Mouse (Mus musculus) ES-CJ7 (cell line): ENCODE results near the gene Exph5.
A peak's percentile ranks its signal among the peaks of the same experiment; 100 is the strongest.

Experiments used
- DNase-seq: peaks from one replicate; pipeline ENCODE4 v3.0.0; 2011; ENCODE audit warnings: low read depth, low spot score

Exph5 gene

DNA sequence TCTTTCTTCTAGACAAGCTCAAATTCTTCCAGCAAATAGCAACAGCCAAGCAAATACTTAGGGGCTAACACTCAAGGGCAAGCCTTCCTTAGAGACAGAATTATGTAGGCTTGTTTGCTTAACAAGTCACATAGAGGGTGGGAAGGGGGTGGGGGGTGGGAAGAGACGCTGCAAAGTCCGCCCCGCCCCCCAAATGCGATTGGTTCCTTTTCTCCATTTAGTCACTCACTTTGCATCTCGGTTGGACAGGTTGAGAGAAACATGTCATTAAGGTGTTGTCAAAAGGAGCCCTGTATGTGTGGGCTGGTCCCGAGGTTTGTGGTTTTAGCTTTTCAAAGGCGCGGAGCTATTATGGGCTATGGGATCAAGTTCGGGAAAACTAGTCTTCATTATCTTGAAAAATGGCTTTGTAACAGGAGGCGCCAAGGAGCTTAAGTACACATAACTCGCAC lies at the start of gene Exph5:
Exph5 (plus strand) TSS at position 402 of the 452 bp plus-strand sequence.
- DNase-seq = peak; percentile 57

DNA sequence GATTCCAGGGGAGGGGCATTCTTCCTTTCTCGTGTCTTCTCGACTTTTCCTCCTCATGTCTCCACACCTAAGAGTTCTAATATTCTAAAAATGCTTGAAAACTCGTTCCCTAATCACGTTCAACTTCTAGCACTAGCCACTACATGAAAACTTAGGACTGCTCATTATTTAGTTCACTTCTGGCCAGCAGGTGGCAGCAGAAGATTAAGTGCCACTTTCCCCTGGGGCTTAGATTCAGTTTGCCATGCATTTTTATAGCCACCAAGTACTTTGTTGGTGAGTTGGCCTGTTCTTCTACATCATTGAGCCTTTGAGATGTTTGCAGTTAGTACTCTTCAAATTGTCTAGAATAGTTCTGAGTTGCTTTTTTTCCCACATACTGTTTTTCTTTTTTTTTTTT lies 47.1 kb upstream of the Exph5 start:
- peak; percentile 82 for DNase-seq

DNA sequence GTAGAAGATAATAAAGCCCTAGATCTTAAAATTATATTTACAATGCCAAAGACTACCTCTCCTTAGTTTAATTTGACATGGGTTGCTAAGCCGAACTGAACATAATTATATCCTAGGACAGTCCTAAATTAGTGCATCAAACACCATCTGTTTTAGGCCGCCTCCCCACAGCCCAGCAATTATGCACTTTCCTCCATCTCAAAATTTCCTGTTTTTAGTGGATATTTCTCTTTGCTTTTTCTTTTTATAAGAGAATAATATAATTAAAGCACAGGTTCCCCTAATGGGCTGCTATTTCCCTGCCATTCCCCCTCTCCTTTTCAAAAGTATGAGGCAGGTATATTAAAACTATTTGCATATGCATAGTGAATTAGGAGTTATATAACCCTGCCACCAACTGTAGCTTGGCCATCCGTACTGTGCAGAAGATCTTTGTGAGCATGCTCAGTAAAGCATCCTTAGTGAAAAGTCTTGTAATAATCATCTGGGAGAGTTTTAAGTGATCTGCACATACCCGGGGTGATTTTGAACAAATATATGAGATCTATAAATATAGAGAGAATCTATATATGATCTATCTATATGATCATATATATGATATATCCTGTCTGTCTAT lies 44.7 kb upstream of the Exph5 start:
- no peak for DNase-seq

DNA sequence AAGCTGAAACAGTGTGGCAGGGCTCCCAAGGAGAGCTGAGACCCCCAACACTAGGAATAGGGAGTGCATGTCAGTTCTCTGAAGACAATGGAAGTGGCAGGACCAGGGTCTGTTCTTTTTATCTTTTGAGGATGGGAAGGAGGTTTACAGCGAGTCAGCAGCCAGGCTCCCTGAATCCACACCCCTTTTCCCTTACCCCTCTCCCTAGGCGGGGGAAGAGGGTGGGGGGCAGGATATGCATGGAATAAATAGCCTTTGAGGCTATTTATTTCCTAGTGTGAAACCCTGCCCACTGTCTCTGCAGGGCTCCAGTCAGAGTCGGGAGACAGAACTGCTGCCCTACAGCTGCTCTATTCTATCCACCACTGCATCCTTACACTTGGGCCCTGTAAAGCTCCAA lies 43.7 kb upstream of the Exph5 start:
- DNase-seq = peak; percentile 58

DNA sequence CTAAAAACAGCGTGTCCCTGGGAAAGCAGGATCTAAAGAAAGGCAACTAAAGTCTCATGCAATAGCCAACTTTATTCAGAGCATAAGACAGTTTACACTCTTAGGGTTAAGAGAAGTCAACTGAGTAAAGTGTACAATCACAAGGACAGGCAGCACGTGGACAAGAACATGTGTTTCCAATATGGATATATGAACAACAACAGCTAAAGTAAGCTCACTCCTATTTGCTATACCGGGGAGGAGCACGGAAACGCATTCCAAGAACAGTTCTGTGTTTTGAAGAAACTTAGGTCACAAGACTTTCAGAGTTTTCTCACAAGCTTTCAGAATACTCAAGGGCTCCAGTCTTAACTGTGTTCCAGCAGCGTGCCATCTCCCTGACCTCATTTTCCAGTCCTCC lies 43.3 kb upstream of the Exph5 start:
- no peak for DNase-seq

DNA sequence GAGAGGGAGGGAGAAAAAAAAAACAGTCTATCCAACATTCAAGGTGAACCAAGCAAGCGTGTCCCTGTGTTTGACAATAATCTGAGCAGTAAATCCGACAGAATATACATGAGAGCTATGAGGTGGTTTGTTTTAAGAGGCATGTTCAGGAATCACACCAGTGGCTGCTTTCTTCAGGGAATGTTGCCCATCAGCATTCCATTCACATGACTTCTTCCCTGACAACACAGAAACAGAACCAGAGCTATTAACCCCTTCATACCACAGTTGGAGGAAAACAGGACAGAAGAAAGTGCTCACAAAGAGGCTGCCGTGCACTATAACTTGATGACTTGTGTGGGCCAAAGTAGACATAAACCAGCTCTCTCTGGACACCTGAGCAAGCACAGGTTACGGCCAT lies 37.1 kb upstream of the Exph5 start:
- no peak for DNase-seq

DNA sequence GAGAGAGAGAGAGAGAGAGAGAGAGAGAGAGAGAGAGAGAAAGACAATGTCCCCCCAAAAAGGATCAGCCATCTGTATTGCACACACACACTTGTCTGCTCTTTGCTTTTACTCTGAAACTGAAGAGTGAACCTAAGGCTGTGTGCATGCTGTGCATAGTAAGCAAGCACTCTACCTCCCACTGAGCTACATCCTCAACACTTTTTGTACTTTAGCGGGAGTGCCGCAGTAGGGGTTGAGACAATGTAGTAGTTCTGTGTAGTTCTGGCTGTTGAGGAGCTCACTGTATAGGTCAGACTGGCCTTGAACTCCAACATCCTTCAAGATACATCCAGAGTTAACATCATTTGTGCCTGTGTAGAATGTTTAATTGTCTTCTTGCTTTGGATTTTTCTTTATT lies 35.9 kb upstream of the Exph5 start:
- DNase-seq = peak; percentile 90

DNA sequence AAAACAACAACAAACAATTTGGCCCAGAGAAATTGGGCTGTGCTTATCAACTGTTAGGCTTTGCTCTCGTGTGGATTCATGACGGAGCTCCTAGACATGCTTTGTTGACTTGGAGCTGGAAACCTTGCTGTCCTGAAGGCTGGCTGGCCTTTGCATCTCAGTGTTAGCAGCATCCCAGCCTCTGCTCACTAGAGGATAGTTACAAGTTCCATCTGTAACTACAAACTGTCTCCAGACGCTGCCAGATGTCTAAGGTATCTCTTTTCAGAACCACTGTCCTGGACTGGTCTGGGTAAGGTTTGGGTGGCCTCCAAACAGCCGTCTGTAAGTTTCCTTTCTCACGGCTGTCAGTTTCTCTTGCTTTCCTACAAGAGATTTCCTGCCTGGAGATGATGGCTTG lies 33.4 kb upstream of the Exph5 start:
- no peak for DNase-seq

DNA sequence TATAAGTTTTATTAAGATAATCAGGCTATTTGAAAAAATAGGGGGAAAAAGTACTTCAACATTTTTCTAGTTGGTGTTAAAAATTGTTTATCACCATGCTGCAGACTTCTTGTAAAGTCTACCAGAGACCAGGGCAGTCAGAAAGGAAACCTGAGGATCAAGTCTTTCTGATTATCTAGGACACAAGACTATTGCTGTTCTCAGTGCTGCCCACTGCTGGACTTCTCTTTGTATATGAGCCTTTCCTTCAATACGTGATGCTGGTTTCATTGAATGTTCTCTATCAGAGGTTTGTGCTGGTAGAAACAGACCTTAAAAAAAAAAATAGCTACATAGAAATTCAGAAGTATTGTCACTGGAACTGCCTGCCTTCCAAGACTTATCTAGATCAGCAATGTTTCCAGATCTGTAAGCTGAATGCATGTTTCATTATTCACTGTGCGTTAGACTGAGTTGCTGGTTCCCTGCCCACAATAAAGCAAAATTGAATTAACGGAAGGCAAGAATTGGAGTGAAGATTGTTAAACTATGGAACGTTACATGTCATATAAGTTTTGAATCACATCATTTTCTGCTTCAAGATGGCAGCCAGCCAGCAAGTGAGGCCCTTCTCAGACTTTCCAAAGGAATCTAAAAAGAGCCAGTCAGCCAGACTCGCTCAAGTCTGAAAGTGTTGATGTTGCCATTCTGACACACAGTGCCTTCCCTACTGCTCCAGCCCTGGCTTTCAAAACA lies 32.6 kb upstream of the Exph5 start:
- peak; percentile 39 for DNase-seq

DNA sequence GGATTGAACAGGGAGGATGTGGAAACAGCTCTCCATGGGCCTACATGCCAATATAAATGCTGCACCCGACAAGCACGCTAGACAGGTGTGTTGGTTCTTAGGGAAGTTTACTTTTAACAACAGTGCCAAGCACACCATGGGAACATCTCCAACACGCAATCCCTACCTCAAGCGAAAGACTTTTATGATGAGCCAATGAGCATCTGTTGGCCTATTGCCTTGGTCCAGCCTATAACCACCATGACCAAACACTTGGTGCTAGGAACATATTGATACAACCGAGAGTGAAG lies 32.1 kb upstream of the Exph5 start:
- DNase-seq = no peak

DNA sequence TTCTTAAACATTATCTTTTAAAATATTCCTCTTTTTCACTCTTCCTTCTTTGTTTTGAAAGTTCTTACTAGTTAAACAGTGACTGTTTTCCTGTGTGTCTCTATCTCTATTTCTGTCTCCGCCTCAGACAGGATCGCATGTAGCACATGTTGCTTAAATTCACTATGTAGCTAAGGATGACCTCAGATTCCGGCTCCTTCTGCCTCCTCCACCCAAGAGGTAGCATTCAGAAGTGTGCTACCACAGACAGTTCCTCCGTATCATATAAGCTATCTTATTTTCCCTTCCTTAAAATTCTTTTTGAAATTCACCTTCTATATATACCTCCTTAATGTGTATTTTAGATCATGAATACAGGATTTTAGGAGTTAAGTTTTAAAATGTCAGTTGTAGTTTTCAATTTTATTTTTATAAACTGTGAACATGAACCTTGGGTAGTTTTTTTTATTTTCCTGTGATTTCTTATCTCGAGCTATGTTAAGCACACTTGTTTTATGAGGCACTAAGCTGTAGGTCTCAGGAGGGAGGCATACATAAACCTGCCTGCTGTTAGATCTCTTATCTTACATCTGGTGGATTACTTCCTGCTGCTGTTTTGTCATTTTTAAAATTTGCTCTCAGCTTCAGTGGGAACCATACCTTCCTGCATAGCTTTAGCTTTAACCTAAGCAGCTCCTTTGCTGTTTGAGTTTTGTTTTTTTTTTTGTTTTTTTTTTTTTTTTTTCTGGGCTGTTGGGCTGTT lies 30.0 kb upstream of the Exph5 start:
- no peak for DNase-seq

DNA sequence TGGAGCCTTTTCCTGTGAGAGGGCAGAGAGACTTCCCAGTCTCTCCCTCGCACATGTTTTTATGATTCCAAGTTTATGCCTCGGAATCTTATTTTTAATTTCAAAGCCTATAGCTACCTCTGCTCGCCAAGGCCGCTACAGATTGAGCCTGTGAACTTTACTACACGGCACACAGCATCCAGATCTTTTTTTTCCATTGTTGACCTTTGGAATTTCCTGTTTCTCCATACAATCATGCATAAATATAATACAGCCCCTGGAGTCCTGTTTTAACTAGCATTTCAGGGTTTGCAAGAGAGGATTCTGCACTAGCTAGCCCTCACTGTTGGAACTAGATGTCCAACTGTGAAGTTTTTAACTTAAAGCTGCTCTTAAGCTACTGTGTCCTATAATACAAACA lies 29.3 kb upstream of the Exph5 start:
- no peak for DNase-seq

DNA sequence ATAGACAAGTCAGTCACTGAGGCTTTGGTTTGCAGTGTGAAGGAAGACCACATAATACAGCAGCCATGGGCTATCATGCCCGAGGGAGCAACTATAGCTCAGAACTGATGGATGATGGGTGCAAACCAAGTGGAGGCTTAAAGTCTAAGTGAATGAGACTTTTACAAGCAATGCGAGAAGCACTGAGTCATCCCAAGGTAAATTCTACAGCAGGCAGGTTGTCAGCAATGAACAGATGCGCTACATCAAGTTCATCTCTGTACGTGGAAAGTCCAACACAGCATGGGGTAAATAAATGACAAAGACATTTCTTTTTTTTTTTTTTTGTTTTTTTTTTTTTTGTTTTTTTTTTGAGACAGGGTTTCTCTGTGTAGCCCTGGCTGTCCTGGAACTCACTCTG lies 28.8 kb upstream of the Exph5 start:
- DNase-seq = no peak

DNA sequence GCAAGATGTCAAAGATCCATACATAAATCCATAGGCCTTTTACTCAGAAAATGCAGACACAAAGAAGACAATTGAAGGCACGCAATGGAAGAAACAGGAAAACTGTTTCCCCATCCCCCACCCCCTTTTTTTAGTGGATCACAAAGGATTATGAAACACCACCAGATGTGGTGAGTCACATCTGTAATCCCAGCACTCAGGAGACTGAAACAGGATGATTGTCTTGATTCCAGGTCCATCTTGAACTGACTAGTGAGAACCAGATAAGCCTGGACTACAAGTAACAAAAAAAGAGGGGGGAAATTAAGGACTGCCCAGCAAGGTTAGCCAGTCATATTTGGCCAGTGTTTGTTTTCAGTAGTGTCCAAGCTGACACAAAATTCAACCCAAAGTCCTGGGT lies 25.1 kb upstream of the Exph5 start:
- DNase-seq = no peak

DNA sequence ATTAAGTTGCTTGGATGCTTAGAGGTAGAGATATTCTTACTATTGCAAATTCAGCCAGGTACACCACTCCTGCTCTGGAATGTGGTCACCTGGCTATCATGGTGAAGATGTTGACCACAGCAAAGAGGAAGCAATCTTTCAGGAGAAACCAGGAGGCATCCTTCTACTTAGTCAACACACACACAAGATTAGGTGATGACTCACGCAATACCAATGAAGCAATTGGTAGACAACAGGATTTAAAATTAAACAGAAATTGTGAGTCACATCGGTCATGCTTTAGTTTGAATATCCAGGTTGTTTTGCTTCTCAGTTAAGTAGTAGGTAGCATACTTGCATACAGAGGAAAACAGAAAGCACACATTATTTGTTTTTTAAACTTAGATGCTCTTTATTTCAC lies 22.5 kb upstream of the Exph5 start:
- no peak for DNase-seq

DNA sequence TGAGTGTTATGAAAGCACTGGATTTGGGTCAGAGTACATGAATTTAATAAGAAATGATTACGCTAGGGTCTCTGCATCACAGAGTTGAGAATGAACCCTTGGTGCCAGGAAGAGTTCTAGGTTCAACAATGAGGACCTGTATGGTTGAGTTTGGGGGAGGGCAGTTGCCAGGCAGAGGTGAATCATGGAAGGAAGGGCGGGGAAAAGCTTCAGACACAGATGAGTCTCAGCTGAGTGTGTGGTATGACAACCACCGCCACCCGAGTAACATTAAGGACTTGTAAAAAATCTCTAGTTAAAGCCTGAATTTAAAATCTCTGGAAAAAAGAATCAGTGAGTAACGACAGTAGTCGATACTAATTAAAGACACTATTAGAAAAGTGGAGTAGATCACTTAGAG lies 14.7 kb upstream of the Exph5 start:
- DNase-seq = no peak

DNA sequence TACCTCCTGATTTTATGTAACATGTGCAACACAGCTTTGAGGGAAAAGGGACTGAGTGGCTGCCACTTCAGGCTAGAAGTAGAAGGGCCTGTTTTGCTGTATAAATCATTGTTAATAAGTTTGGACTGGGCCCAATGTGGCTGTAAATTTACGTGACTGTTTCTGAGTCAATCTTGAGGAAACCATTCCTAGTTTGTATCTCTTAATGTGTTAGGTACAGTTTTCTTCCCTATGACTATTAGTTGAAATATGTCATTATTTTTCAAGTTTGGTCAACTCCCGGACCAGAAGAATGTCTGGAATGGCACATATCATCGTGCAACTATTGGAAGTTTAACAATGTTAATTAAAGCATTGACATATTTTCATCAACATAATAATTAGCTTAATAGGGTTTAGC lies 11.5 kb upstream of the Exph5 start:
- no peak for DNase-seq

DNA sequence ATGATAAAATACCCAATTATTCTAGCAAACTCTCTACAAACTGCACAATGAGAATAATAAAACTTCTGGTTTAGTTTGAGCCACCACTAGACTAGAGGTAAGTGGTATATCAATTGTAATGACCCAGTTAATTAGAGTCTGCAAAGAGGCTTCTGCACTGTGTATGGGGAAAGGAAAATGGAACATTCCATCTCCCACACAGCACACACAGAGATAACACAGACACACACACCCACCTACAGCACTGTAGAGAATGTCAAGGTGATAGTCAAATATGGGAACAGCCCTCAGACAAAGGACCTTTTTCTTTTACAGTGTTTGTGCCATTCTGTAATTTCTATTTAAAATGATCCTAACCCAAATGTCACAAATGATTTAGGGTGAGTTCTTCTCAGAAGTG lies 8.6 kb upstream of the Exph5 start:
- DNase-seq = no peak

DNA sequence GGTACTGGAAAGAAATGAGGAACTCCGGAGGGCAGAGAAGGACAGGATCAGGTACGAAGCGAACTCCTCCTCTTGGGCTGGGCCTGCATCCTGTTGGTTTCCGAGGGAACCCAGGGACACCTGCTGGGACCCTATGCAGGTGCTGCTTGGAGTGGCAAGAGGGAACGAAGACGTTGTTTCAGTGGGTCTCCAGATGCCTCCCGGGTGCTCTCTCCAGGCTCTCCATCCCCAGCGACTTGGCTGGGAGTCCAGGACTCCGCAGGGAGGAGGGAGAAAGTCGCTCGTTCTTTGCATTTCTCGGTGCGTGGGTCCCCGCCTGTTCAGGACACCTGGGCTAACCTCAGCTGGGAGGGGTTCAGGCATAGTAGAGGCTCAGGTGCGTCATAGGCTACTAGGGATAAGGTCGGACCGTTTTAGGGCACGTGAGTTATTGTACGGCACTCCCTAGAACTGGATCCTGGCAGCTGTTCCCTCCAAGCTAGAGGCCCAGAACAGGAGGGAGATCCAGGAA lies 386 bp downstream of the Exph5 start:
- peak; percentile 30 for DNase-seq

DNA sequence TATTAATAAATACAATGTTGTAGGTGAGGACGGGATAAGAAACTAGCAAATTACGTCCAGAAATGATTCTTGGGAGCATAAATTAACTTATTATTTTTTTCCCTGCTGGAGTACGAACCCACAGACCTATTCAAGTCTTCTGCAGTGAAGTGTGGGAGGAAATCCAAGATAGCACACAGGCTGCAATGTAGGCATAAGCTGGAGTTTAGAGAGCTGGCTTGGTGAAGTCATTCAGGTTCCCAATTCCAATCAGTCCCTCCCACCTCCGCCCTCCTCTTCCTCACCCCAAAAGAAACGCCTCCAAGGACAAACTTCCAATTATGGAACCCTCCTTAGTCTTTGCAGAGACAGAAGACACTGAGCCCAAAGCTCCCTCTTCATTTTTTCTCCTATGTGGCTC lies 945 bp downstream of the Exph5 start:
- no peak for DNase-seq

DNA sequence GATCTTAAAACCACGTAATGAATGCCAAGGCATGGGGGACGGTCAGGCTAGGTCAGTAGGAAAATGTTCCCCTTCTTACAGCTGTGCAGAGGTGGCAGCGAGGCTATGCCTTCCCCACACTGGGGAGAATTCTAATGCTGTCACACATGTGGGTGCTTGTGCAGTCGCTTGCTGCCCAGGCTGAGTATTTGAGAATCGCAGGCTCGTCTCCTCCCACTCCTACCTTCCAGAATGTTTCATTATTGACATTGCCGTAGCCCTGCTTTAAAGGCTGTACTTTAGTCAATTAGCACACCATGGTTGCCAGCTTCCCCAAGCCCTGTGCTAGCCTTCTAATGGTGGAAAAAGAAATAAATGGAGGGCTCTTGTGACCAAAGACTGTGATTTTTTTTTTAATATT lies 6.4 kb downstream of the Exph5 start:
- DNase-seq = no peak

DNA sequence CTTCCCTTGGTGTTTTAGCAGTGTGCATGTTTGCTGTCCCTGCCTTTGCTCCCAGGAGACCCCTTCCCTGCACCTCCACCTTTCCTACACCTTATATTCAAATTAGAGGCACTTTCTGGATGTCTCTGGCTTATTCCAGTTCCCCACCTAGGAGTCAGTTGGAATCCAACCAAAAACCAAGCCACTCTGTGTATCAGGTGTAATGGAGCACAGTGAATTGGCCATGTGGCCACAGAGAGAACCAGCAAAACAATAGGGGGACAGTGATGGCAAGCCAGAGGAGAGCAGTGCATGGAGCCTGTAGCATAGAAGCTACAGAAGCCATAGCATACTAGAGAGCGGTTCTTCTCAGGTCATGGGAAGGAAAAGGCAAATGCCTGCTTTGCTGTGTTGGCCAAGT lies 11.5 kb downstream of the Exph5 start:
- DNase-seq = no peak
